Mouse (Mus musculus) heart, postnatal 0 days (tissue): ENCODE measurements around the gene Fer. TPM values are rescaled to one million over a fixed set of nuclear protein-coding genes. Genes with fewer than 3 reads are reported as not detected.
"Not testable (repeated sequence)": the region's sequence is repeated elsewhere in the genome, so short reads cannot be mapped to it uniquely, and the experiment has no call there.

ENCODE experiments used
- ATAC-seq: fragments of 200-750 bp; cut with Nextera tagmentation; 2 replicates; pipeline ENCODE4 v1.8.0; 2017; ENCODE audit warnings: low read depth, moderate number of reproducible peaks, moderate library complexity; ENCODE audit not compliant: insufficient read depth
- DNase-seq: peaks from one replicate; pipeline ENCODE4 v3.0.0-alpha.2; 2016; ENCODE audit warnings: low spot score
- H3K27ac ChIP-seq: fragments of 300-500 bp; sonication (generic); 2 replicates; pipeline ENCODE4 v1.5.1; 2014; ENCODE audit warnings: low read depth, mild to moderate bottlenecking
- H3K27me3 ChIP-seq: fragments of 300-500 bp; sonication (generic); 2 replicates; pipeline ENCODE4 v1.6.1; 2014; ENCODE audit warnings: low read length, mixed read lengths; ENCODE audit not compliant: control insufficient read depth, insufficient read depth
- H3K36me3 ChIP-seq: fragments of 300-500 bp; sonication (generic); replicated peaks from 2 replicates; pipeline ENCODE4 v1.6.1; 2014; ENCODE audit warnings: low read length, mixed read lengths; ENCODE audit not compliant: control insufficient read depth, insufficient read depth
- H3K4me1 ChIP-seq: fragments of 300-500 bp; sonication (generic); 2 replicates; pipeline ENCODE4 v1.6.1; 2014; ENCODE audit warnings: antibody characterized with exemption; ENCODE audit not compliant: control insufficient read depth, insufficient read depth
- H3K4me2 ChIP-seq: fragments of 300-500 bp; sonication (generic); 2 replicates; pipeline ENCODE4 v1.6.1; 2014; ENCODE audit warnings: low read depth, mild to moderate bottlenecking, low read length, moderate library complexity
- H3K4me3 ChIP-seq: fragments of 300-500 bp; sonication (generic); 2 replicates; pipeline ENCODE4 v1.5.1; 2014; ENCODE audit warnings: low read depth, low read length
- H3K9ac ChIP-seq: fragments of 300-500 bp; sonication (generic); replicated peaks from 2 replicates; pipeline ENCODE4 v1.6.1; 2014; ENCODE audit warnings: low read depth, low read length, mixed read lengths
- H3K9me3 ChIP-seq: fragments of 300-500 bp; sonication (generic); replicated peaks from 2 replicates; pipeline ENCODE4 v1.6.1; 2016; ENCODE audit warnings: low read length; ENCODE audit not compliant: control insufficient read depth
- CTCF ChIP-seq: IDR thresholded peaks from 2 replicates; pipeline ENCODE4 v1.5.1; 2016; ENCODE audit warnings: antibody characterized with exemption, control low read depth, low read depth
- EP300 ChIP-seq: IDR thresholded peaks from 2 replicates; pipeline ENCODE4 v1.6.1; 2016; ENCODE audit warnings: antibody characterized with exemption, low read depth
- WGBS: fragments of 180-500 bp; shearing (Covaris S2); extraction: QIAGEN DNeasy Blood & Tissue Kit; methylation state at CpG from one replicate; pipeline ENCODE4 v1.1.7; 2014; 5-methylcytosine and 5-hydroxymethylcytosine counted together
- polyA plus RNA-seq: library from polyadenylated mRNA; unstranded; fragments of >200 nt; fragmentation: Nextera tagmentation; extraction: Ambion mirVana; gene quantifications from 2 replicates; pipeline ENCODE4 v1.2.1, GENCODE M21; 2015
- total RNA-seq: library from RNA; depleted of rRNA; stranded (reverse); fragments of >200 nt; gene quantifications from 2 replicates; pipeline ENCODE4 v1.2.3, GENCODE M21; 2014; ENCODE audit warnings: low replicate concordance

Gene Fer
- total and polyA plus RNA-seq, 2 experiments from 2014 or later = 12.4 to 16.2 TPM

- Histone ChIP-seq H3K4me3 (no peak overlapping the region), H3K27ac (no peak overlapping the region), H3K4me1 (no peaks in the 10 kb centered on the region), H3K4me2 (no peak overlapping the region), H3K9ac (no peak overlapping the region), H3K36me3 (no peaks in the 10 kb centered on the region), H3K27me3 (no peaks in the 10 kb centered on the region), H3K9me3 (no peaks in the 10 kb centered on the region)
- no peak for TF ChIP-seq EP300
- no peak for TF ChIP-seq CTCF
- 71% methylated on average over 1 of the region's 1 CpGs for WGBS
- ATAC-seq (no peak), DNase-seq (no peak)
Measured at GRCm38 (mm10) chr17:63842226-63842625, 20.6 kb upstream of the Fer start.

GRCm38 (mm10) chr17:63844936-63845335 is 17.9 kb upstream of the Fer start:
- no peak for ATAC-seq
- no peak overlapping the region for H3K9ac ChIP-seq
- WGBS = 68% methylated on average over 5 of the region's 5 CpGs

GRCm38 (mm10) chr17:63845766-63846165 is 17.1 kb upstream of the Fer start:
- not testable (repeated sequence) for ATAC-seq, H3K4me1 ChIP-seq, H3K27me3 ChIP-seq, DNase-seq, H3K4me2 ChIP-seq, H3K27ac ChIP-seq, H3K9me3 ChIP-seq, H3K36me3 ChIP-seq, H3K9ac ChIP-seq, H3K4me3 ChIP-seq
- WGBS = 86% methylated on average over 3 of the region's 3 CpGs

More at GRCm38 (mm10) chr17:63844936-63845335, 17.9 kb upstream of the Fer start:
- no peak for DNase-seq
- no peaks in the 10 kb centered on the region for H3K9me3 ChIP-seq
- no peaks in the 10 kb centered on the region for H3K27me3 ChIP-seq
- no peaks in the 10 kb centered on the region for H3K4me1 ChIP-seq
- no peaks in the 10 kb centered on the region for H3K36me3 ChIP-seq
- H3K27ac ChIP-seq = no peak overlapping the region
- no peak overlapping the region for H3K4me3 ChIP-seq
- H3K4me2 ChIP-seq = no peak overlapping the region
- TF ChIP-seq CTCF (no peak), EP300 (no peak)

DNA sequence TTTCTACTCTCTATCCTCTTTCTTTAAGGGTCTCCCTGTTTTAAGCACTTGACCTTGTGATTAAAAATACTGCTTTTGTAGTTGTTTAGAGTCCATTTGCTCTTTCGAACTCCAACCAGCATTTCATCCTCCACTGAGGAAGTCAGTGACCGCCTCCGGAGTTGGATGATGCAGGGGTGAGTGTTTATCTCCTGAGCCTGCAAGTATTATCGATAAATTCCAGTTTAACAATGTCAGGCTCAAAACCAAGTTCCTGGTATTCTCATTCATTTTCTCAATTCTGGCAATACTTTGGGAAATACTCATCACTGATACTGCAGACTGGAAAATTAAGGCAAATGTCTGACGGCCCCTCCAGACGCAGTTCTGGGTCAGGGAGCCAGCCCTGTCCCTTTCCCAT is 13.7 kb upstream of the Fer start:
- Histone ChIP-seq H3K27ac (peak overlapping the region; percentile 52; the same call in 1 of the 2 replicates), H3K4me1 (no peaks in the 10 kb centered on the region), H3K27me3 (no peaks in the 10 kb centered on the region), H3K36me3 (no peaks in the 10 kb centered on the region), H3K9me3 (no peaks in the 10 kb centered on the region), H3K9ac (peak overlapping the region; percentile 62), H3K4me3 (peak overlapping the region; percentile 73), H3K4me2 (peak overlapping the region; percentile 70)
- DNase-seq (no peak), ATAC-seq (no peak; the same call in 1 of the 2 replicates)
- 4% methylated on average over 6 of the region's 6 CpGs for WGBS
- no peak for TF ChIP-seq CTCF
- TF ChIP-seq EP300 = no peak

- Histone ChIP-seq H3K4me1 (no peaks in the 10 kb centered on the region; the same call in 1 of the 2 replicates), H3K36me3 (no peaks in the 10 kb centered on the region), H3K4me2 (peak overlapping the region; percentile 70), H3K9ac (peak overlapping the region; percentile 62), H3K4me3 (peak overlapping the region; percentile 73), H3K27me3 (no peaks in the 10 kb centered on the region), H3K9me3 (no peaks in the 10 kb centered on the region), H3K27ac (peak overlapping the region; percentile 52; the same call in 1 of the 2 replicates)
- under 1% methylated on average over 22 of the region's 22 CpGs for WGBS
- DNase-seq (peak; percentile 76), ATAC-seq (peak; percentile 100)
- TF ChIP-seq EP300 (no peak), CTCF (no peak)
Measured at GRCm38 (mm10) chr17:63849566-63849965, 13.3 kb upstream of the Fer start.

DNA sequence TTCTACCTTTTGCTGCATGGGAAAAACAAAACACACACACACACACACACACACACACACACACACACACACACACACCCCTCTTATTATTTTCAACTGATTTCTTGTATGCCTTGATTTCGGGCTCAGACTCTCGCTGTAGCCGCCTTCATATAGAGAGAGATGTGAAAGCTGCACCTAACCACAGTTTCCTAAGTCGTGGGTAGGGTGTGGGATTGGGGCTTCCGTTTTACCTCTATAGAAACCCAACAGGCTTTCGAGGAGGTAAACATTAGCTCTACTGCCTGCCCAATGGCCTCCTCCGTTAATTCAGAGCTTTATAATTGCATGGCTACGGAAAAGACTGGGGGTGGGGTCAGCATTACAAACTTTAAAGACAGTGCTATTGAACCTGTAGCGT is 12.8 kb upstream of the Fer start:
- Histone ChIP-seq H3K4me1 (no peaks in the 10 kb centered on the region; the same call in 1 of the 2 replicates), H3K36me3 (no peaks in the 10 kb centered on the region), H3K9ac (no peak overlapping the region), H3K9me3 (no peaks in the 10 kb centered on the region), H3K4me2 (peak overlapping the region; percentile 70; the same call in 1 of the 2 replicates), H3K4me3 (peak overlapping the region; percentile 73; the same call in 1 of the 2 replicates), H3K27me3 (no peaks in the 10 kb centered on the region), H3K27ac (no peak overlapping the region)
- TF ChIP-seq CTCF (no peak), EP300 (no peak)
- WGBS = 88% methylated on average over 9 of the region's 9 CpGs
- DNase-seq = no peak
- no peak for ATAC-seq
